Mouse (Mus musculus) MEL (cell line): ENCODE data around the gene Lrrc49. TPM values are rescaled to one million over a fixed set of nuclear protein-coding genes. Genes with fewer than 3 reads are reported as not detected.

Experiments
- DNase-seq: peaks from one replicate; pipeline ENCODE4 v3.0.0; 2011; ENCODE audit warnings: low read depth, low spot score
- H3K27ac ChIP-seq: 2 replicates; pipeline ENCODE4 v1.5.1; 2012; ENCODE audit warnings: low read depth, mild to moderate bottlenecking, control low read depth, low read length, moderate library complexity; ENCODE audit not compliant: control insufficient read depth
- H3K27me3 ChIP-seq, 2 experiments: fragments of 150-350 bp in 1 of 2; sonication (generic) in 1 of 2; 2 replicates each; pipeline ENCODE4 v1.6.1; 2012; ENCODE audit warnings: low read length in 2 of 2, mild to moderate bottlenecking in 2 of 2, improper control_type of control experiment in 1 of 2, moderate library complexity in 1 of 2; ENCODE audit not compliant: insufficient read depth in 2 of 2, control insufficient read depth in 1 of 2
- H3K36me3 ChIP-seq, 2 experiments: 2 replicates each; pipeline ENCODE4 v1.6.1; 2012 to 2014; ENCODE audit warnings: low read length in 2 of 2, improper control_type of control experiment in 1 of 2, inconsistent platforms in 1 of 2, mild to moderate bottlenecking in 1 of 2; ENCODE audit not compliant: insufficient read depth in 2 of 2, control insufficient read depth in 1 of 2
- H3K4me1 ChIP-seq, 2 experiments: fragments of 150-350 bp in 1 of 2; sonication (generic) in 1 of 2; 2 replicates each; pipeline ENCODE4 v1.6.1; 2012; ENCODE audit warnings: low read length in 2 of 2, improper control_type of control experiment in 1 of 2, mild to moderate bottlenecking in 1 of 2; ENCODE audit not compliant: insufficient read depth in 2 of 2, control insufficient read depth in 1 of 2
- H3K4me3 ChIP-seq, 2 experiments: fragments of 150-350 bp in 1 of 2; sonication (generic) in 1 of 2; 2 replicates each; pipeline ENCODE4 v1.5.1; 2012; ENCODE audit warnings: low read depth in 2 of 2, low read length in 2 of 2, mild to moderate bottlenecking in 2 of 2, moderate library complexity in 2 of 2, control low read depth in 1 of 2, improper control_type of control experiment in 1 of 2; ENCODE audit not compliant: control insufficient read depth in 1 of 2, insufficient read depth in 1 of 2
- H3K79me2 ChIP-seq: 2 replicates; pipeline ENCODE4 v1.6.1; 2012; ENCODE audit warnings: mild to moderate bottlenecking, low read length, moderate library complexity; ENCODE audit not compliant: control insufficient read depth, poor library complexity, insufficient read depth
- H3K9ac ChIP-seq: 2 replicates; pipeline ENCODE4 v1.6.1; 2012; ENCODE audit warnings: low read depth, mild to moderate bottlenecking, control low read depth, low read length, moderate library complexity; ENCODE audit not compliant: control insufficient read depth, poor library complexity, severe bottlenecking
- H3K9me3 ChIP-seq: fragments of 150-350 bp; sonication (generic); replicated peaks from 2 replicates; pipeline ENCODE4 v1.6.1; 2012; ENCODE audit warnings: mild to moderate bottlenecking, low read length, improper control_type of control experiment, moderate library complexity; ENCODE audit not compliant: insufficient read depth
- BHLHE40 ChIP-seq: IDR thresholded peaks from 2 replicates; pipeline ENCODE4 v1.6.1; 2012; ENCODE audit warnings: low read depth, mild to moderate bottlenecking, inconsistent platforms, low read length, improper control_type of control experiment, borderline replicate concordance
- E2F4 ChIP-seq: IDR thresholded peaks from 2 replicates; pipeline ENCODE4 v1.6.1; 2011; ENCODE audit warnings: low read depth, low read length, improper control_type of control experiment, borderline replicate concordance
- ELF1 ChIP-seq: IDR thresholded peaks from 2 replicates; pipeline ENCODE4 v1.6.1; 2014; ENCODE audit warnings: low read depth, mild to moderate bottlenecking, inconsistent platforms, low read length, improper control_type of control experiment, moderate library complexity
- EP300 ChIP-seq, 2 experiments: IDR thresholded peaks; 2 replicates each; pipeline ENCODE4 v1.6.1; 2011; ENCODE audit warnings: improper control_type of control experiment in 2 of 2, low read length in 2 of 2, low read depth in 1 of 2, mild to moderate bottlenecking in 1 of 2
- ETS1 ChIP-seq: IDR thresholded peaks from 2 replicates; pipeline ENCODE4 v1.6.1; 2012; ENCODE audit warnings: low read depth, mild to moderate bottlenecking, inconsistent platforms, low read length, improper control_type of control experiment, moderate library complexity
- GABPA ChIP-seq: IDR thresholded peaks from 2 replicates; pipeline ENCODE4 v1.6.1; 2012; ENCODE audit warnings: low read depth, mild to moderate bottlenecking, inconsistent platforms, low read length, improper control_type of control experiment, moderate library complexity
- JUND ChIP-seq: IDR thresholded peaks from 2 replicates; pipeline ENCODE4 v1.6.1; 2011; ENCODE audit warnings: low read depth, mild to moderate bottlenecking, improper control_type of control experiment, low read length
- KAT2A ChIP-seq: conservative IDR thresholded peaks from 2 replicates; pipeline ENCODE4 v1.6.1; 2012; ENCODE audit warnings: low read depth, low read length, improper control_type of control experiment, inconsistent platforms
- MAFK ChIP-seq: IDR thresholded peaks from 2 replicates; pipeline ENCODE4 v1.6.1; 2011; ENCODE audit warnings: low read depth, mild to moderate bottlenecking, low read length, improper control_type of control experiment, borderline replicate concordance
- MAZ ChIP-seq: IDR thresholded peaks from 2 replicates; pipeline ENCODE4 v1.6.1; 2012; ENCODE audit warnings: low read depth, mild to moderate bottlenecking, inconsistent platforms, low read length, improper control_type of control experiment
- MXI1 ChIP-seq: IDR thresholded peaks from 2 replicates; pipeline ENCODE4 v1.6.1; 2011; ENCODE audit warnings: mild to moderate bottlenecking, low read depth, low read length, improper control_type of control experiment
- MYB ChIP-seq: IDR thresholded peaks from 2 replicates; pipeline ENCODE4 v1.6.1; 2011; ENCODE audit warnings: mild to moderate bottlenecking, low read depth, low read length, improper control_type of control experiment
- NRF1 ChIP-seq: IDR thresholded peaks from 2 replicates; pipeline ENCODE4 v1.6.1; 2014; ENCODE audit warnings: low read depth, mild to moderate bottlenecking, inconsistent platforms, low read length, improper control_type of control experiment, moderate library complexity; ENCODE audit not compliant: poor library complexity, insufficient read depth, severe bottlenecking
- POLR2A ChIP-seq, 2 experiments: IDR thresholded peaks; 2 replicates each; pipeline ENCODE4 v1.6.1; 2011 to 2012; ENCODE audit warnings: low read length in 2 of 2, mild to moderate bottlenecking in 2 of 2, control low read depth in 1 of 2, improper control_type of control experiment in 1 of 2, low read depth in 1 of 2, moderate library complexity in 1 of 2; ENCODE audit not compliant: control insufficient read depth in 1 of 2, insufficient read depth in 1 of 2, poor library complexity in 1 of 2
- POLR2AphosphoS2 ChIP-seq: IDR thresholded peaks from 2 replicates; pipeline ENCODE4 v1.6.1; 2011; ENCODE audit warnings: low read length, improper control_type of control experiment
- POLR2AphosphoS5 ChIP-seq: IDR thresholded peaks from 2 replicates; pipeline ENCODE4 v1.6.1; 2012; ENCODE audit warnings: low read depth, borderline replicate concordance, mild to moderate bottlenecking, inconsistent platforms, low read length, moderate library complexity, mixed read lengths
- RCOR1 ChIP-seq: IDR thresholded peaks from 2 replicates; pipeline ENCODE4 v1.6.1; 2012; ENCODE audit warnings: low read depth, mild to moderate bottlenecking, inconsistent platforms, low read length, improper control_type of control experiment
- SIN3A ChIP-seq: IDR thresholded peaks from 2 replicates; pipeline ENCODE4 v1.6.1; 2012; ENCODE audit warnings: low read length, improper control_type of control experiment, inconsistent platforms
- TBP ChIP-seq: IDR thresholded peaks from 2 replicates; pipeline ENCODE4 v1.8.0; 2011; ENCODE audit warnings: low read depth, low read length, improper control_type of control experiment
- TCF12 ChIP-seq: IDR thresholded peaks from 2 replicates; pipeline ENCODE4 v1.6.1; 2014; ENCODE audit warnings: low read depth, mild to moderate bottlenecking, inconsistent platforms, low read length, improper control_type of control experiment, moderate library complexity
- USF1 ChIP-seq: IDR thresholded peaks from 2 replicates; pipeline ENCODE4 v1.6.1; 2014; ENCODE audit warnings: low read depth, mild to moderate bottlenecking, inconsistent platforms, low read length, improper control_type of control experiment, moderate library complexity
- ZC3H11A ChIP-seq: IDR thresholded peaks from 2 replicates; pipeline ENCODE4 v1.6.1; 2012; ENCODE audit warnings: low read depth, mild to moderate bottlenecking, inconsistent platforms, low read length, improper control_type of control experiment
- ZMIZ1 ChIP-seq: IDR thresholded peaks from 2 replicates; pipeline ENCODE4 v1.6.1; 2012; ENCODE audit warnings: low read depth, mild to moderate bottlenecking, inconsistent platforms, low read length, improper control_type of control experiment, moderate library complexity
- ZNF384 ChIP-seq: IDR thresholded peaks from 2 replicates; pipeline ENCODE4 v1.6.1; 2012; ENCODE audit warnings: low read depth, mild to moderate bottlenecking, inconsistent platforms, low read length, improper control_type of control experiment
- polyA plus RNA-seq, 2 experiments: library from polyadenylated mRNA; stranded (reverse) in 1 of 2; unstranded in 1 of 2; fragments of >175 nt in 1 of 2; fragments of >200 nt in 1 of 2; gene quantifications; 2 replicates each; pipeline versions ENCODE4 v1.2.1 to v1.2.4; 2012; ENCODE audit warnings: low replicate concordance in 2 of 2, low read depth in 1 of 2; ENCODE audit not compliant: insufficient read length in 2 of 2, insufficient read depth in 1 of 2, missing spikeins in 1 of 2
- total RNA-seq: library from RNA; depleted of rRNA; stranded (reverse); fragments of 300-350 nt; gene quantifications from 2 replicates; pipeline ENCODE4 v1.2.3, GENCODE M21; 2012

Gene Lrrc49
- total and polyA plus RNA-seq, 3 experiments: 2.7 to 5.5 TPM; not detected in 1

- Histone ChIP-seq H3K4me3 (no peak overlapping the region), H3K36me3 (no peaks in the 10 kb centered on the region), H3K9ac (no peak overlapping the region), H3K27ac (no peak overlapping the region), H3K4me1 (no peaks in the 10 kb centered on the region), H3K79me2 (no peaks in the 10 kb centered on the region), H3K9me3 (no peaks in the 10 kb centered on the region), H3K27me3 (no peaks in the 10 kb centered on the region)
- no peak for TF ChIP-seq MXI1
- TF ChIP-seq ZC3H11A: no peak
- no peak for TF ChIP-seq BHLHE40
- no peak for TF ChIP-seq SIN3A
- TF ChIP-seq NRF1: no peak
- no peak for TF ChIP-seq MAZ
- TF ChIP-seq JUND: no peak
- no peak for TF ChIP-seq E2F4
- TF ChIP-seq TBP: no peak
- TF ChIP-seq RCOR1: no peak
- no peak for TF ChIP-seq KAT2A
- TF ChIP-seq ZMIZ1: no peak
- TF ChIP-seq EP300 (IDR thresholded peaks at IDR 0.05; ENCODE audit: low read depth in 1 of 2, low read length in 2 of 2): no peak
- no peak for TF ChIP-seq ZNF384
- TF ChIP-seq POLR2A (IDR thresholded peaks at IDR 0.05; ENCODE audit: control insufficient read depth in 1 of 2, insufficient read depth in 1 of 2, low read depth in 1 of 2, low read length in 2 of 2, poor library complexity in 1 of 2): no peak
- no peak for DNase-seq
These were observed 105.4 kb downstream of the Lrrc49 start for GRCm38 (mm10) chr9:60582553-60582952.

- no peak for DNase-seq
- Histone ChIP-seq H3K9ac (no peak overlapping the region), H3K4me3 (no peak overlapping the region), H3K9me3 (no peaks in the 10 kb centered on the region), H3K4me1 (peaks cover 17 to 20% of the 10 kb centered on the region in 2 experiments), H3K27me3 (no peaks in the 10 kb centered on the region), H3K79me2 (no peaks in the 10 kb centered on the region), H3K27ac (no peak overlapping the region), H3K36me3 (peaks cover 0 to 19% of the 10 kb centered on the region in 2 experiments; a peak in 2 of 4 replicates)
- TF ChIP-seq BHLHE40 (no peak), GABPA (no peak)
These were observed 114.9 kb downstream of the Lrrc49 start for GRCm38 (mm10) chr9:60573011-60573410.

GRCm38 (mm10) chr9:60571725-60572124, 116.2 kb downstream of the Lrrc49 start:
- no peaks in the 10 kb centered on the region for H3K9me3 ChIP-seq
- H3K27ac ChIP-seq: peak overlapping the region; percentile 79
- H3K36me3 ChIP-seq: peaks cover 0 to 19% of the 10 kb centered on the region in 2 experiments; a peak in 2 of 4 replicates
- no peaks in the 10 kb centered on the region for H3K79me2 ChIP-seq
- TF ChIP-seq TCF12 (peak; percentile 8; the same call in 1 of the 2 replicates), MAFK (0 out of 2 replicates have a peak, but pooled peaks have one; percentile 40), MXI1 (peak; percentile 22; the same call in 1 of the 2 replicates), MAZ (no peak), USF1 (peak; percentile 72), EP300 (IDR thresholded peaks at IDR 0.05; ENCODE audit: low read depth in 1 of 2, low read length in 2 of 2) (peak in 1 of 2 experiments; percentile 57; a peak in 1 of 4 replicates), ZNF384 (no peak), ETS1 (peak; percentile 79), GABPA (no peak), MYB (peak; percentile 38; the same call in 1 of the 2 replicates), ELF1 (no peak), POLR2A (IDR thresholded peaks at IDR 0.05; ENCODE audit: control insufficient read depth in 1 of 2, insufficient read depth in 1 of 2, low read depth in 1 of 2, low read length in 2 of 2, poor library complexity in 1 of 2) (no peak), POLR2AphosphoS2 (no peak), POLR2AphosphoS5 (no peak)
- H3K27me3 ChIP-seq: no peaks in the 10 kb centered on the region
- peaks cover 17 to 20% of the 10 kb centered on the region in 2 experiments for H3K4me1 ChIP-seq
- H3K4me3 ChIP-seq: peak overlapping the region in 1 of 2 experiments; percentile 59; a peak in 1 of 4 replicates
- H3K9ac ChIP-seq: peak overlapping the region; percentile 15; the same call in 1 of the 2 replicates
- DNase-seq: peak; percentile 30
